Mouse (Mus musculus) ES-Bruce4 (cell line): ENCODE data around the gene Abcb10.
"Not testable (repeated sequence)": the region's sequence is repeated elsewhere in the genome, so short reads cannot be mapped to it uniquely, and the experiment has no call there.

Experiments
- CTCF ChIP-seq: IDR thresholded peaks from one replicate; pipeline ENCODE4 v1.8.1; 2011; ENCODE audit warnings: low read depth, low read length
- EP300 ChIP-seq: IDR thresholded peaks from 2 replicates; pipeline ENCODE4 v1.6.1; 2011; ENCODE audit warnings: low read depth, low read length; ENCODE audit not compliant: insufficient read depth
- POLR2A ChIP-seq: IDR thresholded peaks from one replicate; pipeline ENCODE4 v1.8.1; 2011; ENCODE audit warnings: low read length; ENCODE audit not compliant: insufficient read depth

- not testable (repeated sequence) for TF ChIP-seq CTCF, POLR2A
- 0 out of 2 replicates have a peak, but pooled peaks have one; percentile 26 for TF ChIP-seq EP300
Measured at GRCm38 (mm10) chr8:124014299-124014698, 31.4 kb upstream of the Abcb10 start.
